Mouse (Mus musculus) c-Kit-negative CD71-positive TER-119-positive erythroid progenitor cells, embryonic 14.5 days (primary cell): ENCODE results near the gene Atxn10.

Experiments used
- DNase-seq: peaks from one replicate; pipeline ENCODE4 v3.0.0-alpha.2; 2013; ENCODE audit warnings: low read depth, low spot score

Atxn10 gene

DNA sequence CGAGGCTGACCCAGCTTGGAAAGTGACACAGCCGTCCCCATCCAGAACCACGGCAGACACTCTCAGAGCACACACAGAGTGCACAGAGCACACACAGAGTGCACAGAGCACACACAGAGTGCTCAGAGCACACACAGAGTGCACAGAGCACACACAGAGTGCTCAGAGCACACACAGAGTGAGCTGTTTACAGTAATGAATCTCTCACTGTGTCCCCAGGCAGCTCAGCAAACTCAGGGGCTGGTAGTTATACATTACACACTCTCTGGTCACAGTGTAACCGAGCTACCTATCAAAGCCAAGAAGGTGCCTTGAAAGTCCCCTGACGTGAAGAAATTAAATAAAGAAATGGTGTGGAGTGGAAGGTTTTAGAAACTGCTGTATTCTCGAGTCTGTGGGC lies 133.4 kb downstream of the Atxn10 start:
- no peak for DNase-seq

DNA sequence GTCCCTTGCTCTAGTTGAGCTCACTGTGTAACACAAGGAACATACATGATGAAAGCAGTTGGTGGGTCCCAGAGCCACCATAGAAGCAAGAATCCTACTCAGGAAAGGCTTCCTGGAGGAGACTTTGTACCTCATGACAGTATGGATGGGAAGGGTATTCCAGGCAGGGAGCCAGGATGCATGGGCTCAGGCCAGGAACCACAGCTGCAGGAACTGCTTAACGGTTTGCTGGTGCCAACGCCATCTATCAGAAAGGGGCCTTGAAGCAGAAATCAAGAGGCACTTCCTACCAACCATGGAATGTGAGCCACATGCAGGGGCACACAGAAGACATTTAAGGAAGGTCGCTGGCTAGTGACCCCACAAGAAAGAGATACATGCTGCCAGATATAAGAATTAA lies 138.7 kb downstream of the Atxn10 start:
- DNase-seq = no peak

DNA sequence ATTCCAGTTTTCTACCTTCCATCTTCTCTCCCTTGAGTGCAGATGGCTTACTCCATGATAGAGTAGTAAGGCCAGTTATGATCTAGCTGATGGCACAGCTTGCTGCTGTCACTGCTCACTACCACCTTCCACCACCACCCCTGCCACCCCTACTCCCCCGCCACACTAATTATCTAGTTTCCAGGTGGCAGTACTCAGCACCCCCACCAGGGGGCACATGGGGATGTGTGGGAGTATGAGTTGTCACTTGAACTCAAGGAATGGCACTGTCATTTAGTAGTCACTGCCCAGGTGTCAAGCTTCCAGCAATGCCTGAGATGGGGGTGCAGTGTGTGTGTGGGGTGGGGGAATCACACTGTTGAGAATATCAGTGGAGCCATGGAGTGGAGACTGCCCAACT lies 141.5 kb downstream of the Atxn10 start:
- DNase-seq = peak; percentile 3

DNA sequence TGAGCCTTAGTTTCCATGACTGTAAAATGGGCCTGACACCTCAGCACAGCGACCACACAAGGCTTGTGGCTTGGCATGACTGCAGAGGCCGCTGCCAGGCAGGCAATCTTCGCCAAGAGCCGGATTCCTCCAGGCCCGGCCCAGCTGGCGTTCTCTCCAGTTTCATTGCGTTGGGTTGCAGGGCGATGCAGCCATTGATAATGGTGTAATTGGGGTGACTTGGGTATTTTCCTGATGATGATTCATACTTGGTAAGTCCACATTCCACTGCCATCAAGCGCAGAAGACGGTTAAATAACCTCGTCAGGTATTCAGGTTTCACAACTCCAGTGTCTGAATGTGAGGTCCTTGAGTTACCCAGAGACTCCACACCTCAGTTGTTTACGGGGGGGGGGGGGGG lies 143.3 kb downstream of the Atxn10 start:
- no peak for DNase-seq

DNA sequence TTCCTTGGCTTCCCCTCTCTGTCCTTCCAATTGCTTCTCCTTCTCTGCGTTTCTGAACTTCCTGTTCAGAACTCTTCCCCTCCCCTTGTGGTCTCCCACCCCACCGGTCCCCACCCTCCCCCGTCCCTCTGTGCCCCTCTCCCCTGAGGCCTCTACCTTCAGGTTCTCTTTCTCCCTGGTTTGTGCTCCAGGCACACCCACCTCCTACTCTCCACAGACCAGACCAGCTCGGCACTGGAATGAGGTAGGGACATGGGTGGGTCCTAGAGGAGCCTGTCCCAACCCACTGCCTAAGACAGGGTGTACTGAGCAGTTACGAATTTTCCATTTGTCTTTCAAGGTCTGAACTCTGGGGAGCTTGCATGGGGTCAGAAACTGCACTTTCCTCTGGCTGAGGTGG lies 143.9 kb downstream of the Atxn10 start:
- no peak for DNase-seq

DNA sequence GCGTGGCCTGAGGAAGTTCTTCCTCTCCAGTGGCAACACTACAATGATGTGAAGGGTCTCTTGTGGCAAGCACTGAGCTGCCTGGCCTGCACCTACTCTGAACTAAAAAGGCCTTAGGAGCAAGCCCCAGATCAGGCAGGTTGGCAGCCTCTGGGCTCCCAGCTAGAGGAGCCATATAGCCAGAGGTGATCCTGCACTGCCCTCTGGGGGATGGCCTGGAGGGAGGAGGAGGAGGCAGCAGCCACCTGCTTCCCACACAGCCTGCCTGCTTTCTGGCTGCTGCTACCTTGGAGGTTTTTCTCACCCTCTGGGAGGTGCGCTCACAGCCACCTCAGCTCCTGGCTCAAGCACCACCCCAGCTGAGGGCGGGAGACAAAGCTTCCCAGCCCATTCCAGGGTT lies 144.6 kb downstream of the Atxn10 start:
- DNase-seq = no peak

DNA sequence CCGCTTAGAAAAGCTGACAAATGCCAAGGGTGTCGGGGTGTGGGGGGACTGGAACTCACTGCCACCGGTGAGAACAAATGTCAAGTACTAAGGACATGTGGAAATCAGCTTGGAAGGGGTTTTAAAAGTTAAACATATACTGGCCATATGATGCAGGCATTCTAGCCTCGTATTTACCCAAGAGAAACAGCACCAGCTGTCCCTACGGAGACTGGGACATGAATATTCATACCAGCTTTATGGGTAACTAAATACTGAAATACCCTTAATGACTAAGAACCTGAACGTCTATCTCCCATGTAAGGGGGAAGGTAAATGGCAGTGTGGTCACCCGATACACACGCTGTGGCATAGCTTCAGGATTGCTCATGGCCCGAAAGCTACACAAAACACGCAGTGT lies 152.9 kb downstream of the Atxn10 start:
- no peak for DNase-seq

DNA sequence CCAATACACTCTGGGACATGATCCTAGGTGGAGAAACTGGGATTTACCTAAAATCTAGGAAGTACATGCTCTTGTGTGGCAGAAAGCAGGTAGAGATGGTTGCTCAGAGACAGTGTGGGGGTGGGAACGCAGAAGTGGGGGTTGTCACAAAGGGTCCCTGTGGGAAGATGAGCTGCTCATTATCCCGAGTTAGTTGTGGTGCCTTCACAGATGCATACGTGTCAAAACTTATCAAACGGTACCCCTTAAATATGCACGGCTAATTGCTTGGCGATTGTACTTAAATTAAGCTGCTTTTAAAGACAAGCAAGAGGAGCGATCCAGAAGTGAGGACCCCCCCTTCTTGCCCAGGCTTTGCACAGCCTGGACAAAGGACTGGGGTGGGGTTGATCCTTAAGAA lies 153.7 kb downstream of the Atxn10 start:
- DNase-seq = no peak

DNA sequence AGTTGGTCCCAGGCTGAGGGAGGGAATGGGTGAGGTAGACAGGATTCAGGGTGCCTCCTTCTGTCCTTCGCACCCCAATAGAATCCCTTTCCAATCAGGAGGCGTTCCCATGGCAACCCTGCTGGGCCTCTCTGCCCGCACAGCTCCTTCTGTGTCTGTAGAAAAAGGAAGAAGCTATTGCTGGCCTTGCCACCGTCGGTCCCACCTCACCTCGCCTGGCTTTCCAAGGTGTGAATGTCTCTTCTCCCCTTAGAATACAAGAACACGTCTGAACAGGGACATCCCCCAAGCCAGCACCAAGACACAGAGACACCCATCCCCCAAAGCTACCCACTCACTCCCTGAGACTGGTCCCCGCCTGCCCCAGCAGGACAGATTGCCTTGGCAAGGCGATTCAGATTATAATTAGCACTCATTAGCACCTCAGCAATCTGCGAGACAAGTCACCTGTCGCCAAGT lies 158.1 kb downstream of the Atxn10 start:
- DNase-seq = no peak

DNA sequence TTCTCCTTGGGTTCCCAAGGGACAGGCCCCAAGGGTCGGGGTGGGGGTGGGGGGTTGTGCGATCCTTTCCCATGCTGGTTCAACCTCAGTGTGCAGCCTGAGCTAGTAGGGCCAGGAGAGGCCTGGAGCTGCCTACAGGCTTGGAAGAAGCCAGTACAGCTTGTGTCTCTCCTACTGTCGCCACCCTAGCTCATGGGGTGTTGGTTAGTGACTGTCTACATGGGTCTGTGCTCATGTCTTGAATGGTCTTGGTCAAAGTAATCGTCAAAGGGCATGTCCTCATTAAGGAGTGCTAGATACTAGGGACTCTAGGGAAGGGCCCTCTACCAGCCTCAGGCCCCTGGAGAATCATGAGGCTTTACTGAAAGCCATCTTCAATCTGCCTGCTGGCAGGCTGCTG lies 161.5 kb downstream of the Atxn10 start:
- no peak for DNase-seq

DNA sequence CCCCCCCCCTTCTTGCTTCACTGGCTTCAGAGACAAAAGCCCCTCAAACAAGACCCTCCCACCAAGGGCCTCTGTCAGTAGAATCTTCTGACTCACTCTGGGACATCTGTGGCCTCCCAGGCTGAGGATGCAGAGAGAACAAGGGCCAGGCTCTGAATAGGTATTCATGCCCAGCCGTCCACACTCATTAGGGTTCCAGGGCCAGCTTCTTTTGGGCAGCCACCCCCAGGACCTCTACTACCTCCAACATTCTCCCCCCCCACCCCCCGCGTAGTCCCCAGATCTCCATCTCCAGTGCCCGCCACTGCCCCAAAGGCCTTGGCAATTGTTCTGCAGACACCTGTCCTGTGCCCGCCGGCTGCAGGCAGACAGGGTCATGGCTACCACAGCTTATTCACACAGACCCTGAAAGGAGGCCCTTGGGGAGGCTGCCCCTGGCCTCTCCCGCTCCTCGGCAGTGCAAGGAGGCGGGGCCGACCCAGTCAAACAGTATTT lies 162.0 kb downstream of the Atxn10 start:
- DNase-seq = no peak

DNA sequence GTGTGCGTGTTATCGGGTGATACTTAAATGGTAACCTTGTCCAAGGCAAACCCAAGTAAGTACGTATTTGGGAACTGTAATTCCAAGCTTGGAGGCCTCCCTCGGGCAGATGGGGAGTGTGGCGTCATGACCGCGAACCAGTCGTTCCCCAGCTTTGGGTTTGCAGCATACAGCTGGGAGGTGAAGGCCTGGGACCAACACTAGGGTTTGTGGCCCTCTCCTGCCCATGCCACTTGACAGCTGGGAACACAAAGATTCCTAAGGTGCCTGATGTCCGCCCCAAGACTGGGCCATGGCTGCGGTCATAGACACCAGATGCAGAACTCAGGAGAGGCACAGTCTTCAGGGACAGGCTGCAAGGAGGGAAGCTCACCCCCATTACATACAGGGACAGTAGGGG lies 164.2 kb downstream of the Atxn10 start:
- DNase-seq = no peak

DNA sequence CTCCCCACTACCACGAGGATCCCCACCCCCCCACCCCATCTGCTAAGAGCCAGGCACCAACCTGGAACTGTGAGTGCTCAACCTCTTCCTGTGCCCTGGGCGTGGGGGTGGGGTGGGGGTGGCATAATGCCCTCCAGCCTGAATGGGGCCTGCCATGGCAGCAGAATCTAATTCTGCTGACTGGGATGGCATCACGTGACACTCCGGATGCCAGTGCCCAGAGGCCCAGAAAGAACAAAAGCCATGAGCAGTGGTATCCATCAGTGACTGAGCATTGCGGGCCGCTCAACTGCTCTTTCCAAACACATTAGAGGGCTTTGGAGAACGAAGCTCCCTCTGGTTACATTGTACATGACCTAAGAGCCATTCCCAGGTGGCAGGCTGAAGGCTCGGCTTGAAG lies 167.1 kb downstream of the Atxn10 start, which contains the start of gene 7530416G11Rik:
7530416G11Rik (minus strand) TSS at position 101 of the 400 bp plus-strand sequence.
- DNase-seq = no peak

DNA sequence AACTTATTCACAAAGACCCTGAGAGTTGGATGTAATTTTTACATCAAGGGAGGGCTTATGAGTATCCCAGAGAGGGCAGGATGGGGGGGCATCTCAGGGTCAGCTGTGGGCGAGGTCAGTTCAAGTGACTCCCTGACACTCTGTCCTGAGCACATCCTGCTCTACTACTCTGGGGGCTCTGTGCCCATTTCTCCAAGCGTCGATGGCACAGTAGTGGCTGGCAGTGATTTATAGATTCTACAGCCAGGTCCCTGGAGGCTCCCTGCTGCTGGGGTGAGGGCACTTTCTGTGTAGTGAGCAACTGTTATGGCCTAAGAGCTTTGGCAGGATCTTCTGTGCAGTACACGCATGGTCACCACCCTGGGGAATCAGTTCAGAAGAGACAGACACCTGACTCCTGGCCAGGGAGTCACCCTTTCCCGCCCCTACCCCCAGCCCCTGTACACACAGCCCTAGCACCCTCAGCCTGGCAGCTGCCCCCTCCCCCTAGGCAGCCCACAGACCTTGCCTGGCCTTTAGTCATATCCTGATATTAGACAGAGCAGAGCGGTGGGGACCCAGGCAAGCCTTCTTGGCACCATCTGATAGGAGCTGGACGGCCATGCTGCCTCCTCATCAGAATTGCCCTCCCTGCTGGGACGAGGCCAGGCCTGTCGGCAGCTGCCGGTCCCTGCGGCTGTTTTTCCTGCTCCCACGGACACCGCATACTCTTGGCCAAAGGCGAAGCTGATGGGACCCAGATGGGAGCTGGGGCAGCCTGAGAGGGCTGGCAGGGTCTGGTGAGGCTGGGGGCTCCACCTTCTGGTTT lies 169.3 kb downstream of the Atxn10 start:
- DNase-seq = no peak

DNA sequence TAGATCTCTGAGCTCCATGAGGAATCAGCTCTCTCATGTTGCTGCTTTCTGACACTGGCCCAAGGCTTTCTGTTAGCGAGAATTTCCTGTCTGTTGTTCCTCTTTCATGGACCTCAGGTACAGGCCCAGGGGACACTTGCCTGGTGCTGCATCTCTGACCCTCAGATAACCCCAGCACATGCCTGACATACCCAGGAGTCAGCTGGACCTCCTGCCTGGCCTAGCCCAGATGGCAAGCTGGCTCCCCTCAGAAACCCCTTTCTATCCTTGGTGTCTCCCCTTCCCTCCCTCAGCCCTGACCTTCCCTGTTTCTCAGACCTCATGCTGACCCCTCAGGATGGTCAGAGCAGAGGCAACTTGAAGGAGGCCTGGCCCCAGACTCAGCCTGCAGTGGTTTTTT lies 170.6 kb downstream of the Atxn10 start:
- DNase-seq = no peak

DNA sequence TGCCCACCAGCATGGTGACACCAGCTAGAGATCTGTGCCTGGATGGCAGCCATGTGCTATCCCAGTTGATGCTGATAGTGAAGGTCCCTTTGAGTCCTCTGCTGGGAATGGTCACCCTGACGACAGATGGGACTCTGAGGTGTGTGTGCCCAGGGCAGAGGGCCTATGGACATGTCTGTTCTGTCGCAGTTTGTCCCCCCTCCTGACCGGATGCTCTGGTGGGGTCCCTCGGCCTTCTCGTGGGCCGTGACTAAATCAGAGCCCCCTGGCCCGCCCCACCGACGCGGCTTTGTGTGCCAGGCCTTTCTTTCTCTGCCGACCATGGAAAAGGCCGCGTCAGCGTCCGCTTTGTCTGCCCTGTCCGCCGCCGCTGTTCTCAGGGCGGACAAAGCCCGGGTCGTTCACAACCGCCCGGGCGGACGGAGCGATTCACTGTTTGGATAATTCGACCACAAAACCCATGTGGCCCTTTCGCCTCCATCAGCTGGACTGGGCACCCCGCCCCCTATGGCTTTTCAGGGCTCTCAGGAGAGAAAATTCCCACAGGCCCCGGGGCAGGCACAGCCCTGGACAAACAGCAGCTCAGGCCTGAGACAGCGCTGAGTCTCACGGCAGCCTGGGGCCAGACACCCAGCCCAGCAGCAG lies 171.4 kb downstream of the Atxn10 start:
- no peak for DNase-seq
